Mouse (Mus musculus) cortical plate, adult 2 months (tissue): Measurements from ENCODE around the gene Foxn3.

Experiments used
- CTCF ChIP-seq: fragments of 200-500 bp; IDR thresholded peaks from 2 replicates; pipeline ENCODE4 v1.5.1; 2011; ENCODE audit warnings: mild to moderate bottlenecking, control low read depth, low read length; ENCODE audit not compliant: insufficient read depth; ENCODE audit errors: extremely low read depth
- POLR2A ChIP-seq: fragments of 200-500 bp; IDR thresholded peaks from 2 replicates; pipeline ENCODE4 v1.6.1; 2011; ENCODE audit warnings: mild to moderate bottlenecking, low read length, control low read depth; ENCODE audit not compliant: insufficient read depth; ENCODE audit errors: extremely low read depth

GRCm38 (mm10) chr12:99407318-99407716 lies 156.1 kb downstream of the Foxn3 start:
- no peak for TF ChIP-seq CTCF
- TF ChIP-seq POLR2A, result no peak
